Mouse (Mus musculus): ENCODE data around the gene Prpf8.

DNA sequence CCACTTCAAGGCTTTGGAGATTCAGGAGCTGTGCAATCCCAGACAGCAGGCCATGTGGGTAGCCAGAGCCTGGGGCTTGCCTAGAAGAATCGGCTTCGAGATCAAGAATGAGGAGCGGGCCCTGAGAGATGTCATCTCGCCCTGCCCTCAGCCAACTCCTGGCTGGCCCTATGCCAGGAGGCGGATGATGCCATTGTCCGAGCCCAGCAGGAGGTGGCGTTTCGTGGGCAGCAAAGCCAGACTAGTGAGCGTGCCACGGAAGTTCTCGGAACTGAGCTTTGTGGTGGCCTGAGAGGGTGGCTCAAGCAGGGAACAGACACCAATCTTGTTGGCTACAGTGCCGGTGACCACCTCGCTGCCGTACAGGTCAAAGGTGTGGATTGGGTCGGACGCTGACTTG lies 45.0 kb upstream of the Prpf8 start:
- no peak for TF ChIP-seq CTCF (IDR thresholded peaks at IDR 0.05; ENCODE audit: borderline replicate concordance, control insufficient read depth, extremely low read depth, insufficient read depth, low read length, poor library complexity)
- TF ChIP-seq POLR2A (IDR thresholded peaks at IDR 0.05; ENCODE audit: control insufficient read depth, extremely low read depth, insufficient read depth, low read length, poor library complexity): no peak

Measured in thymus, adult 2 months (tissue).